Mouse (Mus musculus): ENCODE measurements around the gene Sdc1. TPM values are rescaled to one million over a fixed set of nuclear protein-coding genes. Genes with fewer than 3 reads are reported as not detected.

Gene Sdc1
- polyA plus RNA-seq, 1 experiment from 2014 or later = 109 TPM

GRCm38 (mm10) chr12:8761058-8761457, 10.1 kb upstream of the Sdc1 start:
- Histone ChIP-seq H3K27me3 (replicated peaks; ENCODE audit: control insufficient read depth, insufficient read depth, low read length) (no peaks in the 10 kb centered on the region), H3K27ac (ENCODE audit: low read length) (no peak overlapping the region), H3K9ac (ENCODE audit: low read depth, low read length) (no peak overlapping the region), H3K4me3 (ENCODE audit: low read length) (no peak overlapping the region), H3K4me1 (ENCODE audit: control insufficient read depth, insufficient read depth, low read length) (peaks cover 6% of the 10 kb centered on the region), H3K9me3 (ENCODE audit: control insufficient read depth, low read length) (0 out of 2 replicates have a peak, but pooled peaks cover 4% of the 10 kb centered on the region), H3K36me3 (ENCODE audit: control insufficient read depth, insufficient read depth, low read length) (peaks cover 3% of the 10 kb centered on the region; the same call in 1 of the 2 replicates), H3K4me2 (ENCODE audit: low read depth, low read length) (no peak overlapping the region)
- WGBS = 78% methylated on average over 7 of the region's 7 CpGs
- no peak for ATAC-seq

- whole genome bisulfite sequencing = 70% methylated on average over 2 of the region's 2 CpGs
- H3K9ac ChIP-seq (ENCODE audit: low read depth, low read length) = no peak overlapping the region
- H3K27ac ChIP-seq (ENCODE audit: low read length) = no peak overlapping the region
- no peak overlapping the region for H3K4me3 ChIP-seq (ENCODE audit: low read length)
- 0 out of 2 replicates have a peak, but pooled peaks cover 3% of the 10 kb centered on the region for H3K36me3 ChIP-seq (ENCODE audit: control insufficient read depth, insufficient read depth, low read length)
- no peak overlapping the region for H3K4me2 ChIP-seq (ENCODE audit: low read depth, low read length)
- no peaks in the 10 kb centered on the region for H3K27me3 ChIP-seq (replicated peaks; ENCODE audit: control insufficient read depth, insufficient read depth, low read length)
- H3K9me3 ChIP-seq (ENCODE audit: control insufficient read depth, low read length) = no peaks in the 10 kb centered on the region
- ATAC-seq = no peak
- peaks cover 6% of the 10 kb centered on the region for H3K4me1 ChIP-seq (ENCODE audit: control insufficient read depth, insufficient read depth, low read length)
Observed at GRCm38 (mm10) chr12:8762667-8763066, 8.5 kb upstream of the Sdc1 start.

- no peak overlapping the region for H3K9ac ChIP-seq (ENCODE audit: low read depth, low read length)
- H3K9me3 ChIP-seq (ENCODE audit: control insufficient read depth, low read length) = no peaks in the 10 kb centered on the region
- no peaks in the 10 kb centered on the region for H3K27me3 ChIP-seq (replicated peaks; ENCODE audit: control insufficient read depth, insufficient read depth, low read length)
- H3K4me1 ChIP-seq (ENCODE audit: control insufficient read depth, insufficient read depth, low read length) = peaks cover 6% of the 10 kb centered on the region; the same call in 1 of the 2 replicates
- no peak for ATAC-seq
- WGBS = 79% methylated on average over 15 of the region's 15 CpGs
- H3K36me3 ChIP-seq (ENCODE audit: control insufficient read depth, insufficient read depth, low read length) = no peaks in the 10 kb centered on the region
- no peak overlapping the region for H3K4me3 ChIP-seq (ENCODE audit: low read length)
- no peak overlapping the region for H3K4me2 ChIP-seq (ENCODE audit: low read depth, low read length)
- H3K27ac ChIP-seq (ENCODE audit: low read length) = no peak overlapping the region
Observed at GRCm38 (mm10) chr12:8764221-8764930, 6.7 kb upstream of the Sdc1 start.

DNA sequence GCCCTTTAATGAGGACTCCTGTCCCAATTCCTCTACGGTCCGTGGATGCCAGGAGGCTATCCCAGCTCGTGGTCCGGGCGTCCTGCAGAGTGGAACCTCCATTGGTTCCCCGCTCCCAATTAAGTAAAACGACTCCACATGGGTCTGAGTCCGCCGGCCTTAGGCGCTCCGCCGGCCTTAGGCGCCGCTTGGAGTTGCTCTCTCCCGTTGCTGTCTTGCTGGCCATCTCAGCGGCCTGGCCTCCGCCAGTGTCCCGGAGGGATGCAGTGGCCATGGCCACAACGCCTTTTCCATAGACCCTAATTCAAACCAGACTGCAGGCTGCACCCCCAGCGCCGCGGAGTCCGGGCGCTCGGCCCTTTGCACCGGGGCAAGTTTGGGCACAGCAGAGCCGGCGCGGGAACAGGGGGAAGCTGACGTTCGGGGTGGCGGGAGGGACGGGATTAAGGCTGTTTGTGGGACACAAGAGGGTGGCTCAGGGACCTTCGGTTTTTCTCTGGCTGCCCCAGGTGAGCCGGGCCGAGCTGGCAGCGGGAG, 789 bp downstream of the Sdc1 start:
- peak overlapping the region; percentile 94 for H3K9ac ChIP-seq (ENCODE audit: low read depth, low read length)
- H3K4me2 ChIP-seq (ENCODE audit: low read depth, low read length) = peak overlapping the region; percentile 95
- H3K27ac ChIP-seq (ENCODE audit: low read length) = peak overlapping the region; percentile 81
- ATAC-seq = peak; percentile 16
- H3K27me3 ChIP-seq (replicated peaks; ENCODE audit: control insufficient read depth, insufficient read depth, low read length) = no peaks in the 10 kb centered on the region
- WGBS = under 1% methylated on average over 37 of the region's 37 CpGs
- H3K4me1 ChIP-seq (ENCODE audit: control insufficient read depth, insufficient read depth, low read length) = peaks cover 16% of the 10 kb centered on the region
- no peaks in the 10 kb centered on the region for H3K9me3 ChIP-seq (ENCODE audit: control insufficient read depth, low read length)
- no peaks in the 10 kb centered on the region for H3K36me3 ChIP-seq (ENCODE audit: control insufficient read depth, insufficient read depth, low read length)
- H3K4me3 ChIP-seq (ENCODE audit: low read length) = peak overlapping the region; percentile 76

- peak overlapping the region; percentile 94 for H3K9ac ChIP-seq (ENCODE audit: low read depth, low read length)
- H3K4me3 ChIP-seq (ENCODE audit: low read length) = peak overlapping the region; percentile 76
- peak overlapping the region; percentile 81 for H3K27ac ChIP-seq (ENCODE audit: low read length)
- no peaks in the 10 kb centered on the region for H3K27me3 ChIP-seq (replicated peaks; ENCODE audit: control insufficient read depth, insufficient read depth, low read length)
- under 1% methylated on average over 55 of the region's 55 CpGs for WGBS
- peak overlapping the region; percentile 95 for H3K4me2 ChIP-seq (ENCODE audit: low read depth, low read length)
- no peaks in the 10 kb centered on the region for H3K36me3 ChIP-seq (ENCODE audit: control insufficient read depth, insufficient read depth, low read length)
- ATAC-seq = peak; percentile 36
- H3K9me3 ChIP-seq (ENCODE audit: control insufficient read depth, low read length) = no peaks in the 10 kb centered on the region
- H3K4me1 ChIP-seq (ENCODE audit: control insufficient read depth, insufficient read depth, low read length) = peaks cover 18% of the 10 kb centered on the region
Observed at GRCm38 (mm10) chr12:8772451-8773143, 1.5 kb downstream of the Sdc1 start.

GRCm38 (mm10) chr12:8773336-8773735, 2.2 kb downstream of the Sdc1 start:
- H3K4me1 ChIP-seq (ENCODE audit: control insufficient read depth, insufficient read depth, low read length) = peaks cover 25% of the 10 kb centered on the region
- WGBS = 34% methylated on average over 6 of the region's 6 CpGs
- H3K9me3 ChIP-seq (ENCODE audit: control insufficient read depth, low read length) = no peaks in the 10 kb centered on the region
- H3K4me2 ChIP-seq (ENCODE audit: low read depth, low read length) = peak overlapping the region; percentile 95
- H3K36me3 ChIP-seq (ENCODE audit: control insufficient read depth, insufficient read depth, low read length) = no peaks in the 10 kb centered on the region
- H3K4me3 ChIP-seq (ENCODE audit: low read length) = peak overlapping the region; percentile 76
- H3K27ac ChIP-seq (ENCODE audit: low read length) = peak overlapping the region; percentile 81
- H3K27me3 ChIP-seq (replicated peaks; ENCODE audit: control insufficient read depth, insufficient read depth, low read length) = no peaks in the 10 kb centered on the region
- peak overlapping the region; percentile 94 for H3K9ac ChIP-seq (ENCODE audit: low read depth, low read length)
- ATAC-seq = no peak

DNA sequence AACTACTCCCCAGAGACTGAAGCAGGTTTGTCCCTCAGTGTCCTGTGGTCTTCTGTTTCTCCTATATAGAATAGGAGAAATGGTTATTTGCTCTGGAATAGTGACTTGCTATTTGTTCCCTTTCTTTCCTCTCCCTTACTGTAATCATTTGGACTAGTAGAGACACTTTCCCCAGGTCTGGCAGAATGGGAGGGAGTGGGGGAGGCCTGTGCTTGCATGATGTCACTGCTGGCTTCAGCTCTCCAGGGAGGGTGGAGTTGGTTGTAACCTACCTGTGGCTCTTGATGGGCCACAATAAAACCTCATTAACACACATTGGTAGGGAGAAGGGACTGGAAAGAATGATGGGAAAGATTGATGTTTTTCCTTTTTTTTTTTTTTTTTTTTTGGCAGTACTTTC, 3.1 kb downstream of the Sdc1 start:
- Histone ChIP-seq H3K4me3 (ENCODE audit: low read length) (no peak overlapping the region), H3K4me2 (ENCODE audit: low read depth, low read length) (peak overlapping the region; percentile 30; the same call in 1 of the 2 replicates), H3K27ac (ENCODE audit: low read length) (no peak overlapping the region), H3K9ac (ENCODE audit: low read depth, low read length) (no peak overlapping the region), H3K36me3 (ENCODE audit: control insufficient read depth, insufficient read depth, low read length) (no peaks in the 10 kb centered on the region), H3K27me3 (replicated peaks; ENCODE audit: control insufficient read depth, insufficient read depth, low read length) (no peaks in the 10 kb centered on the region), H3K9me3 (ENCODE audit: control insufficient read depth, low read length) (no peaks in the 10 kb centered on the region), H3K4me1 (ENCODE audit: control insufficient read depth, insufficient read depth, low read length) (peaks cover 27% of the 10 kb centered on the region)
- ATAC-seq = no peak

DNA sequence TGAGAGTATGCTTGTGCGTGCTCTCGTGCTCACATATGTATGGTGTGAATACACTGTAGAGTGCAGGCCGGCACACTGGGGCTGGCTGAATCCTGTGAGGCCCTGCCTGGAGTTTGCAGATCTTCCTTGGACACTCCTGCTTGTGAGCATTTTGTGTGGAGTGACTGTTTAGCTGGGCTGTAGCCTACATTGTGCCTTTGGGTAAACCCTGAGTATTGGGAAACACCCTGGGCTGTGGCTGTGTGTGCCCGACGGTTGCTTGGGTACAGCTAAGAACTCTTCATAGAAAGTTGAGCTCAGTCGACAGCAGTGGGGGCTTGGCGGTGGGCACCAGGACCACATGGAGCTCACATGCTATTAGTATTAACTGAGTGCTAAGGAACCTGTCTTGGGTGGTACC, 5.1 kb downstream of the Sdc1 start:
- H3K4me2 ChIP-seq (ENCODE audit: low read depth, low read length) = no peak overlapping the region
- no peak overlapping the region for H3K4me3 ChIP-seq (ENCODE audit: low read length)
- H3K36me3 ChIP-seq (ENCODE audit: control insufficient read depth, insufficient read depth, low read length) = no peaks in the 10 kb centered on the region
- 0 out of 2 replicates have a peak overlapping the region, but pooled peaks have one; percentile 20 for H3K9ac ChIP-seq (ENCODE audit: low read depth, low read length)
- WGBS = 88% methylated on average over 7 of the region's 7 CpGs
- no peak for ATAC-seq
- peaks cover 47% of the 10 kb centered on the region for H3K4me1 ChIP-seq (ENCODE audit: control insufficient read depth, insufficient read depth, low read length)
- H3K27ac ChIP-seq (ENCODE audit: low read length) = no peak overlapping the region
- H3K27me3 ChIP-seq (replicated peaks; ENCODE audit: control insufficient read depth, insufficient read depth, low read length) = no peaks in the 10 kb centered on the region
- no peaks in the 10 kb centered on the region for H3K9me3 ChIP-seq (ENCODE audit: control insufficient read depth, low read length)

DNA sequence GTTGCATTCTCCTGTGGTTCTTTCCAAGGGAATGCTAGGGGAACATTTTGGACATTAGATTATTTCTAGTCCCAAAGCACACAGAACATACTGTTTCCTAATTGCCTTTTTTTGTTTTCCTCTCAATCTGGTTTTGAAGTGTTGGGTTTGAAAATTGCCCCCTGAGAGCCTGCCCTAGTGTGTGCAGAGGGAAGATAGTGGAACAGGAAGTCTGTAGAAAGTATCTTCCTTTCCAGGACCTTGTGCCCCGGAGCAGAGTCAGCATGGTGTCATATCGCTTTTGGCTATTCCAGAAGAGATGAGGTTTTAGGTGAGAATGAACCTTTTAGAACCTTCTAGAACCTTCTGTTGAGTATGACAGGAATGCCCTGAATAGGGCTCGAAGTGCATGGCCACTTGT, 5.6 kb downstream of the Sdc1 start:
- 82% methylated on average over 3 of the region's 3 CpGs for WGBS
- Histone ChIP-seq H3K4me1 (ENCODE audit: control insufficient read depth, insufficient read depth, low read length) (peaks cover 52% of the 10 kb centered on the region), H3K27ac (ENCODE audit: low read length) (no peak overlapping the region)

More for the DNA sequence above, 5.6 kb downstream of the Sdc1 start:
- H3K27me3 ChIP-seq (replicated peaks; ENCODE audit: control insufficient read depth, insufficient read depth, low read length) = no peaks in the 10 kb centered on the region
- H3K9ac ChIP-seq (ENCODE audit: low read depth, low read length) = no peak overlapping the region
- no peaks in the 10 kb centered on the region for H3K9me3 ChIP-seq (ENCODE audit: control insufficient read depth, low read length)
- ATAC-seq = no peak
- H3K4me2 ChIP-seq (ENCODE audit: low read depth, low read length) = no peak overlapping the region
- no peaks in the 10 kb centered on the region for H3K36me3 ChIP-seq (ENCODE audit: control insufficient read depth, insufficient read depth, low read length)
- H3K4me3 ChIP-seq (ENCODE audit: low read length) = no peak overlapping the region
